Comparison of ENCODE assay signal across 8 mouse cellular contexts in the genomic region with DNA sequence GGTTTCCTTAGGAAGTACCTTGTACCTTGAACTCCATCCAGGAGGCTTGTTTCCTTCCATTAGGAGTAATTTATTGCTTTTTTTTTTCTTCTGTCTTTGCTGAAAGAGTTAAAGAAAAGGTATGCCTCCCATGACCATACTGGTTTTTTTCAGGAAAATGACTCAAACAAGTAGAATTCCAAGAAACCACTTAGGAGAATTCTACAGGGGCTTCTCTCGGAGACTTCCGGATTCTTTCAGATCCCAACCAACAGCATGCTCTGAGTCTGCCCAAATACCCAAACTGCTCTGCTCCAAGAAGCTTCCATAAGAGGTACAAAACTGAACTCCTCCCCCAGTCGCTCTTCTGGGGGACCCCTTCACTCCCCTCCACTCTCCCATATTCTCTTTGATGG. TPM values are rescaled to one million over a fixed set of nuclear protein-coding genes. Genes with fewer than 3 reads are reported as not detected.
DNase-seq lines count a peak whose midpoint lies in the region; ATAC-seq lines count a peak whose summit lies in the region.

No protein-coding gene starts in this region.

- DNase-seq in neural tube, embryonic 11.5 days (ENCODE audit: low spot score) = no peak
- no peak for DNase-seq in neural tube, embryonic 10.5 days (ENCODE audit: extremely low spot score, low spot score)
- DNase-seq in liver, embryonic 13.5 days = no peak
- no peak for DNase-seq in cerebellum, postnatal 36 days
- DNase-seq in thymus, postnatal 36 days = no peak

- H3K36me3 ChIP-seq in erythroblast, embryonic 14.5 days (ENCODE audit: control insufficient read depth) = peaks cover 21% of the 10 kb centered on the region
- no peaks in the 10 kb centered on the region for H3K36me3 ChIP-seq in neural tube, embryonic 11.5 days (ENCODE audit: control insufficient read depth, insufficient read depth, low read length)
- peaks cover 8% of the 10 kb centered on the region; the same call in 1 of the 2 replicates for H3K36me3 ChIP-seq in liver, embryonic 13.5 days

- no peaks in the 10 kb centered on the region for H3K9me3 ChIP-seq in erythroblast, embryonic 14.5 days (ENCODE audit: control insufficient read depth, low read length)
- no peaks in the 10 kb centered on the region for H3K9me3 ChIP-seq in neural tube, embryonic 11.5 days (ENCODE audit: control insufficient read depth, low read length)
- no peaks in the 10 kb centered on the region for H3K9me3 ChIP-seq in liver, embryonic 13.5 days (replicated peaks)

- no peak for ATAC-seq in erythroblast, adult 5-6 weeks (replicated peaks; ENCODE audit: low FRiP score, poor library complexity, severe bottlenecking)
- ATAC-seq in neural tube, embryonic 11.5 days (ENCODE audit: insufficient read depth, low FRiP score, low TSS enrichment) = no peak
- ATAC-seq in liver, embryonic 13.5 days (ENCODE audit: low read depth) = no peak
- no peak for ATAC-seq in megakaryocyte progenitor cell, adult 5-6 weeks (replicated peaks; ENCODE audit: poor library complexity)

- WGBS in neural tube, embryonic 11.5 days = 84% methylated on average over 3 of the region's 3 CpGs
- 70% methylated on average over 3 of the region's 3 CpGs for whole genome bisulfite sequencing in liver, embryonic 13.5 days (ENCODE audit: insufficient replicate concordance)

- peak overlapping the region; percentile 77 for H3K4me2 ChIP-seq in neural tube, embryonic 11.5 days (ENCODE audit: low read depth)
- peak overlapping the region; percentile 93 for H3K4me2 ChIP-seq in liver, embryonic 13.5 days

- H3K9ac ChIP-seq in neural tube, embryonic 11.5 days (ENCODE audit: low read length) = peak overlapping the region; percentile 88
- H3K9ac ChIP-seq in liver, embryonic 13.5 days = peak overlapping the region; percentile 87

- H3K27me3 ChIP-seq in erythroblast, embryonic 14.5 days (ENCODE audit: control insufficient read depth) = no peaks in the 10 kb centered on the region
- no peaks in the 10 kb centered on the region for H3K27me3 ChIP-seq in neural tube, embryonic 11.5 days (ENCODE audit: control insufficient read depth, insufficient read depth, low read length)
- H3K27me3 ChIP-seq in liver, embryonic 13.5 days = no peaks in the 10 kb centered on the region

- H3K4me1 ChIP-seq in erythroblast, embryonic 14.5 days (ENCODE audit: control insufficient read depth) = peaks cover 44% of the 10 kb centered on the region
- peaks cover 17% of the 10 kb centered on the region for H3K4me1 ChIP-seq in neural tube, embryonic 11.5 days (ENCODE audit: control insufficient read depth, insufficient read depth, low read length)
- peaks cover 44% of the 10 kb centered on the region for H3K4me1 ChIP-seq in liver, embryonic 13.5 days (replicated peaks)

- peak overlapping the region; percentile 68 for H3K4me3 ChIP-seq in erythroblast, embryonic 14.5 days (replicated peaks)
- no peak overlapping the region for H3K4me3 ChIP-seq in neural tube, embryonic 11.5 days (ENCODE audit: low read depth, low read length)
- peak overlapping the region; percentile 72 for H3K4me3 ChIP-seq in liver, embryonic 13.5 days (replicated peaks)

- no peak overlapping the region for H3K27ac ChIP-seq in neural tube, embryonic 11.5 days (ENCODE audit: low read depth, low read length)
- H3K27ac ChIP-seq in liver, embryonic 13.5 days = no peak overlapping the region

RNA-seq across cellular contexts. Expression of a gene that starts 1.0 kb away (rescaled TPM):
- polyA plus RNA-seq in erythroblast, embryonic 14.5 days (2012) = 0.43 TPM in 2 replicates
- total RNA-seq in erythroblast, adult 5-6 weeks (2015; ENCODE audit: low replicate concordance) = 8.6 and 10.0 TPM in 2 replicates
- total RNA-seq in erythroblast, adult 5-6 weeks (2017; ENCODE audit: low replicate concordance) = 8.9 and 13.5 TPM in 2 replicates
- polyA plus RNA-seq in neural tube, embryonic 11.5 days (2014; fragmentation: Nextera tagmentation; extraction: Ambion mirVana) = 129 and 135 TPM in 2 replicates
- polyA plus RNA-seq in liver, embryonic 13.5 days (2015; fragmentation: Nextera tagmentation; extraction: Ambion mirVana) = 50.2 and 58.5 TPM in 2 replicates
- total RNA-seq in megakaryocyte progenitor cell, adult 5-6 weeks (2015) = 42.0 and 45.9 TPM in 2 replicates
- 49.9 and 60.3 TPM in 2 replicates for total RNA-seq in megakaryocyte progenitor cell, adult 5-6 weeks (2017)

RNA-seq across cellular contexts. Expression of a gene that starts 17.5 kb away (rescaled TPM):
- polyA plus RNA-seq in erythroblast, embryonic 14.5 days (2012) = not detected in 2 replicates
- not detected in 2 replicates for total RNA-seq in erythroblast, adult 5-6 weeks (2015; ENCODE audit: low replicate concordance)
- total RNA-seq in erythroblast, adult 5-6 weeks (2017; ENCODE audit: low replicate concordance) = not detected in 2 replicates
- polyA plus RNA-seq in neural tube, embryonic 11.5 days (2014; fragmentation: Nextera tagmentation; extraction: Ambion mirVana) = not detected in 2 replicates
- polyA plus RNA-seq in liver, embryonic 13.5 days (2015; fragmentation: Nextera tagmentation; extraction: Ambion mirVana) = not detected in 2 replicates
- not detected in 2 replicates for total RNA-seq in megakaryocyte progenitor cell, adult 5-6 weeks (2015)
- total RNA-seq in megakaryocyte progenitor cell, adult 5-6 weeks (2017) = not detected in 2 replicates

RNA-seq across cellular contexts. Expression of a gene that starts 39.0 kb away (rescaled TPM):
- not detected in 2 replicates for polyA plus RNA-seq in erythroblast, embryonic 14.5 days (2012)
- total RNA-seq in erythroblast, adult 5-6 weeks (2015; ENCODE audit: low replicate concordance) = not detected in 2 replicates
- not detected in 2 replicates for total RNA-seq in erythroblast, adult 5-6 weeks (2017; ENCODE audit: low replicate concordance)
- polyA plus RNA-seq in neural tube, embryonic 11.5 days (2014; fragmentation: Nextera tagmentation; extraction: Ambion mirVana) = not detected in 2 replicates
- polyA plus RNA-seq in liver, embryonic 13.5 days (2015; fragmentation: Nextera tagmentation; extraction: Ambion mirVana) = not detected in 2 replicates
- not detected in 2 replicates for total RNA-seq in megakaryocyte progenitor cell, adult 5-6 weeks (2015)
- total RNA-seq in megakaryocyte progenitor cell, adult 5-6 weeks (2017) = not detected in 2 replicates

Comparison
In these comparisons a context has a peak if more than half of its experiments do, and no peak if none do; other contexts are left out.
1. RNA of a gene that starts 1.0 kb away (polyA plus RNA-seq): 129 to 135 TPM in neural tube, embryonic 11.5 days and 50.2 to 58.5 TPM in liver, embryonic 13.5 days; 0.43 TPM in erythroblast, embryonic 14.5 days; every median in the first group is over 10 times any median in the second.